Mouse (Mus musculus) brown adipose tissue, adult 24 weeks (tissue): ENCODE data around the gene Slamf6. TPM values are rescaled to one million over a fixed set of nuclear protein-coding genes. Genes with fewer than 3 reads are reported as not detected.

Experiments used
- H3K27ac ChIP-seq: fragments of 200-500 bp; replicated peaks from 2 replicates; pipeline ENCODE4 v1.5.1; 2012; ENCODE audit warnings: low read depth, mild to moderate bottlenecking, low read length
- H3K4me1 ChIP-seq: fragments of 200-500 bp; 2 replicates; pipeline ENCODE4 v1.6.1; 2012; ENCODE audit warnings: low read length, mixed read lengths; ENCODE audit not compliant: control insufficient read depth, insufficient read depth, insufficient read length
- H3K4me3 ChIP-seq: fragments of 200-500 bp; 2 replicates; pipeline ENCODE4 v1.5.1; 2012; ENCODE audit warnings: low read depth, mild to moderate bottlenecking, low read length, moderate library complexity; ENCODE audit not compliant: insufficient read depth
- polyA plus RNA-seq: library from polyadenylated mRNA; stranded (reverse); fragments of >200 nt; gene quantifications from 2 replicates; pipeline ENCODE4 v1.2.4, GENCODE M21; 2012; ENCODE audit not compliant: missing spikeins, insufficient read depth, insufficient read length

Gene Slamf6
- polyA plus RNA-seq, 1 experiment: not detected

GRCm38 (mm10) chr1:171975377-171975776 lies 58.1 kb downstream of the Slamf6 start:
- H3K27ac ChIP-seq: no peak overlapping the region
- no peak overlapping the region for H3K4me3 ChIP-seq
- no peaks in the 10 kb centered on the region for H3K4me1 ChIP-seq

DNA sequence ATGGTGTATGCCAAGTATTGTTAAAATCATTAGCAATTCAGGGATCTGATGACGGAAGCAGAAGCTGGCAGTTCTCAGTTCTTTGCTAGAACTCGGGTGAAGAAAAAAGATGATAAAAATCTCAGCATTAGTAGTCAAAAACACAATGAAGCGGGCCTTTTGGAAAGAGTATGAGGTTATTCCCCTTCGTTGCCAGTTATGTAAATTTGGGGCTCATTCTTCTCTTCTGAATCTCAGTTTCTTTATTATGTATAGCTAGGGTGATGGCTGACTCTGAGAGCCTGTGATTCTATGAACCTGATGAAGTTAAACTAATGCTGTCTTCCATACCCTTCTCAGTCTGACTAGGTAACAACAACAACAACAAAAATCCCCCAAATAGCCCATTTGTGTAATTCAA lies 58.5 kb downstream of the Slamf6 start:
- Histone ChIP-seq H3K27ac (no peak overlapping the region), H3K4me3 (no peak overlapping the region)

GRCm38 (mm10) chr1:171976826-171977539 lies 59.7 kb downstream of the Slamf6 start:
- Histone ChIP-seq H3K27ac (no peak overlapping the region), H3K4me1 (no peaks in the 10 kb centered on the region), H3K4me3 (no peak overlapping the region)

More for the DNA sequence above, 58.5 kb downstream of the Slamf6 start:
- H3K4me1 ChIP-seq: no peaks in the 10 kb centered on the region

DNA sequence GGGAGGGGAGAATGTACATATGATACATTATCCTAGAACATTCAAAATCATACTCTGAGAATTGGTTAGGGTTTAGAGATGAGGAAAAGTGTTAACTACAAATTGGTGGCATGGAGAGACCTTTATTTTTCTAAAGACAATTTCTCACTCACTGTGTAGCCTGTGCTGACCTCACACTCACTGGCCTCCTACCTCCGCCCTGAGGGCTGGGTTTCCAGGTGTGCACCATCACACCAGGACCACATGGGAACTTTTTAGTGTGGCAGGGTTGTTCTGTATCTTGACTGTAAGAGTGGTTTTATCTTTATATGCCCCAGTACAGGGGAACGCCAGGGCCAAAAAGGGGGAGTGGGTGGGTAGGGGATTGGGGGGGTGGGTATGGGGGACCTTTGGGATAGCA lies 60.6 kb downstream of the Slamf6 start:
- no peak overlapping the region for H3K4me3 ChIP-seq
- H3K4me1 ChIP-seq: no peaks in the 10 kb centered on the region
- H3K27ac ChIP-seq: no peak overlapping the region

GRCm38 (mm10) chr1:171979969-171980730 lies 62.8 kb downstream of the Slamf6 start:
- H3K4me1 ChIP-seq: no peaks in the 10 kb centered on the region
- no peak overlapping the region for H3K4me3 ChIP-seq
- no peak overlapping the region for H3K27ac ChIP-seq

DNA sequence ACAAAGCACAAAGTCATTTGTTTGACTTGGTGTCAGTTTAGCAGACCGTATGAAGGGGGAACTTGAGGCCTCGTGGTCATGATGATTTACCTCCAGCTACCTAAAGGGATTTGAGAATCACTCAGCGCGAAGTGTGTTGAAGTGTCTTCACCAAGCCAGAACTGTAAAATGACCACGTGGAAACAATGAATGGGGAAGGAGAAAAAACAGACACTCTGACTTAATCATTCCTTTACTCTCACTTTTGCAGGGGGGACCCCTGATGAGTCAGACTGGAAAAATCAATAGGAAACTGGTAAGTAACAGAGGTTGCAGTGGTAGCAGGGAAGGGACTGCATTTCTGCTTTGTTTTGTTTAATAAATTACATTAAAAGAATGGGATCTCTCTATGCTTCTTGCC lies 64.9 kb downstream of the Slamf6 start:
- no peak overlapping the region for H3K4me3 ChIP-seq
- no peak overlapping the region for H3K27ac ChIP-seq

GRCm38 (mm10) chr1:171982740-171983139 lies 65.4 kb downstream of the Slamf6 start:
- no peak overlapping the region for H3K27ac ChIP-seq
- no peak overlapping the region for H3K4me3 ChIP-seq
- no peaks in the 10 kb centered on the region for H3K4me1 ChIP-seq

More for the DNA sequence above, 64.9 kb downstream of the Slamf6 start:
- H3K4me1 ChIP-seq: no peaks in the 10 kb centered on the region

DNA sequence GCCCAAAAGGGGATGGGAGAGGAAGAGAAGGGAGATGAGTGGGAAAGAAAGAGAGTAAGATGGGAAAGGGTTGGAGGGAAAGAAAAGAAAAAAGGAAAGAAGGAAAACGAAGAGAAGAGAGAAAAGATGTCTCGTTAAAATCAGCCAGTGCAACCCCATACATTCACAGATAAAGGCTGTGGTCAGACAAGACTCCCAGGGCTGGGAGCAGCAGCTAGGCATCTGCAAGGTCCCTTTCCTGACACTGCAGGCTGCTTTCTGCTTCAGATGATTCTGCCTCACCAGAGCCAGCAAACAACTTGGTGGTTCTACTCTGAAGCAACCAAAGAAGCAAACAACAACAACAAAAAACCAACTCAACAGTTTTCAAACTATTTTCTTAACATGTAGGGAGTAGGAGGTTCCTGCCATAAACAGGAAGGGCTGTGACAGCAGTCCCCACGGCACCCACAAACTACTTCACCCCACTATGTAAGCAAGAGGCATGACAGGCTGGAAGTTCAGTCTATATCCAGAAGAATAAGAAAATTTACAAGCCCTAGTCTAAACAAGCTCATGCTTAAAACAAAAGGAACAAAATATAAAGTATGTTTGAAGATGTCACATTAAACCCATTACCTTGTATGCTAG lies 66.2 kb downstream of the Slamf6 start:
- Histone ChIP-seq H3K27ac (no peak overlapping the region), H3K4me1 (no peaks in the 10 kb centered on the region), H3K4me3 (no peak overlapping the region)

DNA sequence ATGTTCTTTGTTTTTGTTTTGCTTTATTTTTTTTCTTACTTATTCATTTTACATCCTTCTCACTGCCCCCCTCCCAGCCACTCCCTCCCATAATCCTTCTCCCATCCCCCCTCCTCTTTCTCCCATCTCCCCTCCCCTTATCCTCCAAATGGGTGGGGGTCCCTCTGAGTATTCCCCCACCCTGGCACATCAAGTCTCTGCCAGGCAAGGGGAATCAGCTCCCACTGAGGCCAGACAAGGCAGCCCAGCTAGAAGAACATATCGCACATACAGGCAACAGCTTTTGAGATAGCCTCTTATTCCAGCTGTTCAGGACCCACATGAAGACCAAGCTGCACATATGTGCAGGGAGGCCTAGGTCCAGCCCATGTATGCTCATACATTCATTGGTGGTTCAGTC lies 66.8 kb downstream of the Slamf6 start:
- Histone ChIP-seq H3K4me3 (no peak overlapping the region), H3K27ac (no peak overlapping the region), H3K4me1 (no peaks in the 10 kb centered on the region)

- Histone ChIP-seq H3K4me1 (no peaks in the 10 kb centered on the region), H3K4me3 (no peak overlapping the region), H3K27ac (no peak overlapping the region)
Observed at GRCm38 (mm10) chr1:171991883-171992282, 74.6 kb downstream of the Slamf6 start.

DNA sequence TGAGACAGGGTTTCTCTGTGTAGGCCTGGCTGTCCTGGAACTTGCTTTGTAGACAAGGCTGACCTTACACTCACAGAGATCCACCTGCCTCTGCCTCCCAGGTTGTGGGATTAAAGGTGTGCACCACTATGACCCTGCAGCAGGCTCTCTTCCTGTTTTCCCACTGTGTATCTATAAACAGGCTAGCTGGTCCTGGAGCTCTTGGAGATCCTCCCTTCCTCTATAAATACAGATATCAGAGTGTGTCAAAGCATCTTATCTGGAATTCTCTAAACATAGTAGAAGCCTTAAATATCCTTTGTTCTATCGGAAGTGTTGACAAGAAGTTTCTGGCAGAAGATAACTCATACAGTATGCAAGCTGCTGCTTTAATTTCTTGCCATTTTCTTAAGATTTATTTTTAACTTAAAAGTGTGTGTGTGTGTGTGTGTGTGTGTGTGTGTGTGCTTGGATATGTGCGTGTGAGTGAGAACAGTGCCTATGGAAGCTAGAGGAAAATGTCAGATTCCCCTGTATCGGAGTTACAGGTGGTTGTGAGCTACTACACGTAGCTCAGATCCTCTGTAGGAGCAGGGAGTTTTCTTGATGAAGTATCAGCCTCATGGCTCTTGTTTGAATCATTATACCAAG lies 75.7 kb downstream of the Slamf6 start:
- Histone ChIP-seq H3K4me1 (no peaks in the 10 kb centered on the region), H3K4me3 (no peak overlapping the region), H3K27ac (no peak overlapping the region)

DNA sequence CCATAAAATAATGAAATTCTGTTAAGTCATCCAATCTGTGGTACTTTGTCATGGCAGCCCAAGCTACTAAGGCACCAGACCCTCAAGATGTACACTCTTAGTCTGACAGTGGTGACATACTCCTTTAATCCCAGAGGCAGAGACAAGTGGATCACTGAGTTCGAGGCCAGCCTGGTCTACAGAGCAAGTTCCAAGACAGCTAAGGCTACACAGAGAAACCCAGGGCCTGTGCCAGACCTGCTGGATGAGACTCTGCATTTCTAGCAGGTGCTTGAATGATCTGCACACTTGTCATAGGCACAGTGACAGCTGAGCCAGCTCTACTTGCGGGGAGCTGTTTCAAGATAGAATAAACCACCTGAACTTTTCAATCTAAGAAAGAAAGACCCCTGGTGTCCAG lies 77.2 kb downstream of the Slamf6 start:
- H3K4me3 ChIP-seq: no peak overlapping the region
- H3K4me1 ChIP-seq: no peaks in the 10 kb centered on the region
- H3K27ac ChIP-seq: no peak overlapping the region

DNA sequence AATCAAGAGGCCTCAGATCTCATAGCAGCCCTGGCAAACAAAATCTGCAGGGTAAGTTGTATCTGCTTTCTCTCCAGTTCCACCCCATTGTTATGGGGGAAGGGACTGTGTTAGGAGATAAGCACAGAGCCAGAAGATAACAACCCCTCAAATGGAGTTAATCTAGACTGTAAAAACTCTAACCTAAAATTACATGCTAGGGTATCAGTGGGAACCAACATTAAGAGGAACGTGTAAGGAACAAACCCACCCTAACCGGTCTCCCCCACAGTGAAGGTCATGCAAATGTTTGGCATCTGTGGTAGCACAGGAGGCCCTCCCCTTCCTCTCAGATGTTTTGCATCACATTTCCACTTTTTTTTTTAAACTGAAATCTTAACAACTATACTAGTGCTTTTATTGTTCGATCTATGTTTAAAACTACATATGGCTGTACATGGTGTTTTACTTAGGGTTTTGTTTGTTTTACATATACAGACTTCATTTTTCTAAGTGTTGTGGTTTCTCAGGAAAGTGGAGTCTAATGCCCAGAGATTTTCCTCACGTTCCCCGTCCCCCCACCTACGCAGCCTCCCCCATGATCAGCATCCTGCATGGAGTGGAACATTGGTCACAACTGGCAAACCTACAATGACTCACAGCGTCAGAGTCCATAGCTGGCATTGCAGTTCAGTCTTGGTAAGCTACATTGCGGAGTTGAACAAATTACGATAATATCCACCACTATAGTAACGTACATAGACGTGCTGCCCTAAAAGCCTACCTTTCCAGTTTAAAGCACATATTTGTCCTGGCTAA lies 77.8 kb downstream of the Slamf6 start:
- Histone ChIP-seq H3K27ac (no peak overlapping the region), H3K4me3 (no peak overlapping the region)

DNA sequence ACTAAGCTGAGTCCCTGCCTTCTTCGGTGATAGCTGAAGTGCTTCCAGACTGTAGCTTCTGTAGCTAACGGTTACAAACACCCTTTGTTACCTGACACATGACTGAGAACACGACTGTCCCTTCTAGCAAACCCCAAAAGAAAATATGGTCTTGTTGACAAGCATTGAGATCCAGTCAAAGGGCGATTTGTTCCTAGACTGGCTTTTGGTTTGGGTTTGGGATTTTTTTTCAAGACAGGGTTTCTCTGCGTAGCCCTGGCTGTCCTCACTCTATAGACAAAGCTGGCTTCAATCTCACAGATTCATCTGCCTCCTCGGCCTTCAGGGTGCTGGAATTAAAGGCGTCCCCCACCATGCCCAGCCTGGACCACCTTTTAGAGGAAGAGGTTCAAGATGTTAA lies 79.4 kb downstream of the Slamf6 start:
- Histone ChIP-seq H3K4me3 (no peak overlapping the region), H3K27ac (no peak overlapping the region), H3K4me1 (no peaks in the 10 kb centered on the region)

More for the DNA sequence above, 77.8 kb downstream of the Slamf6 start:
- H3K4me1 ChIP-seq: no peaks in the 10 kb centered on the region
